Mouse (Mus musculus): ENCODE measurements around the gene Med20. TPM values are rescaled to one million over a fixed set of nuclear protein-coding genes. Genes with fewer than 3 reads are reported as not detected.

Med20 gene
- polyA plus RNA-seq (2012; rRNA removed; ENCODE audit: low replicate concordance): 30.1 and 35.1 TPM in 2 replicates

GRCm38 (mm10) chr17:47610849-47611660 lies at the start of gene Med20, which contains the start of the genes Bysl and Gm20517:
Gene Med20, plus strand, starts transcription at chr17:47611582.
Gene Bysl, minus strand, starts transcription at chr17:47611492.
Gene Gm20517, plus strand, starts transcription at chr17:47611589.

DNA sequence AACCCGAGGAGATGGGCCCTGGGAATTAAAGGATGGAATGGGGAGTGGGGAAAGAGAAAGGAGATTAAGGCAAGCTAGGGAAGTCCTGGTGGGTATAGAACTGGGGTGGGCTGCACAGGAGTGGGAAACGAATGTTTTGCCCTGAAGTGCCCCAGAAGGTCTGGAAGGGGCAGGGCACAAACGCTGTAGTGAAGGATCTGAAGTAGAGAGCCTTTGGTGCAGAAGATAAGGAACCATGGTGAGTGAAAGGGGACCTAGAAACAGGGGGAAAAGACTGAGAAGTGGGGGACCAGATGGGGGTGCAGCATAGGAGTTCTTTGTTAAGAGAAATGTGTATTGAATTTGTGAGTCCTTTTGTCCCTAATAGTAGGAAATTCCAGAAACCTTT lies 19.3 kb downstream of the Med20 start, which contains the start of gene Usp49:
Gene Usp49 (plus strand): TSS at position 13 of the 388 bp plus-strand sequence.

Other genes with a start within 250 kb of the Med20 start
- gene Mrps10, start 242.7 kb upstream of the Med20 start, polyA plus RNA-seq (2012; rRNA removed; ENCODE audit: low replicate concordance): 31.0 and 34.9 TPM in 2 replicates
- gene Guca1b, start 226.2 kb upstream of the Med20 start, polyA plus RNA-seq (2012; rRNA removed; ENCODE audit: low replicate concordance): 0.75 and 2.6 TPM in 2 replicates
- 1.5 and 5.1 TPM in 2 replicates for gene Guca1a, start 211.0 kb upstream of the Med20 start, polyA plus RNA-seq (2012; rRNA removed; ENCODE audit: low replicate concordance)
- 1.6 and 4.0 TPM in 2 replicates for gene AI661453, start 175.0 kb upstream of the Med20 start, polyA plus RNA-seq (2012; rRNA removed; ENCODE audit: low replicate concordance)
- 0.06 and 0.39 TPM in 2 replicates for gene 1700001C19Rik, start 174.2 kb upstream of the Med20 start, polyA plus RNA-seq (2012; rRNA removed; ENCODE audit: low replicate concordance)
- 25.0 and 34.5 TPM in 2 replicates for gene Taf8, start 109.3 kb upstream of the Med20 start, polyA plus RNA-seq (2012; rRNA removed; ENCODE audit: low replicate concordance)
- gene Ccnd3, start 106.5 kb upstream of the Med20 start, polyA plus RNA-seq (2012; rRNA removed; ENCODE audit: low replicate concordance): 165 and 189 TPM in 2 replicates
- gene Bysl, start 90 bp upstream of the Med20 start, polyA plus RNA-seq (2012; rRNA removed; ENCODE audit: low replicate concordance): 12.1 and 16.8 TPM in 2 replicates
- 0.92 and 3.5 TPM in 2 replicates for gene Gm20517, start within 50 bp of the Med20 start, polyA plus RNA-seq (2012; rRNA removed; ENCODE audit: low replicate concordance)
- gene Usp49, start 19.1 kb downstream of the Med20 start, polyA plus RNA-seq (2012; rRNA removed; ENCODE audit: low replicate concordance): 10.6 and 11.0 TPM in 2 replicates
- gene Tomm6, start 76.8 kb downstream of the Med20 start, polyA plus RNA-seq (2012; rRNA removed; ENCODE audit: low replicate concordance): 108 and 152 TPM in 2 replicates
- gene Frs3, start 77.4 kb downstream of the Med20 start, polyA plus RNA-seq (2012; rRNA removed; ENCODE audit: low replicate concordance): 13.8 and 15.6 TPM in 2 replicates
- 2.8 and 5.5 TPM in 2 replicates for gene Gm21981, start 82.9 kb downstream of the Med20 start, polyA plus RNA-seq (2012; rRNA removed; ENCODE audit: low replicate concordance)
- gene Prickle4, start 83.2 kb downstream of the Med20 start, polyA plus RNA-seq (2012; rRNA removed; ENCODE audit: low replicate concordance): 7.4 and 9.1 TPM in 2 replicates
- 0.50 and 0.56 TPM in 2 replicates for gene Pgc, start 115.3 kb downstream of the Med20 start, polyA plus RNA-seq (2012; rRNA removed; ENCODE audit: low replicate concordance)
- gene Tfeb, start 125.4 kb downstream of the Med20 start, polyA plus RNA-seq (2012; rRNA removed; ENCODE audit: low replicate concordance): 20.9 and 24.8 TPM in 2 replicates
- gene Mdfi, start 223.1 kb downstream of the Med20 start, polyA plus RNA-seq (2012; rRNA removed; ENCODE audit: low replicate concordance): 10.0 and 35.1 TPM in 2 replicates